Mouse (Mus musculus): ENCODE measurements at regions not wholly inside any gene's neighbourhood (a gene's known extent, or its start where the extent isn't known, plus 50 kb on each side); places are given as distances from the start of the nearest gene placed in this dataset.

DNA sequence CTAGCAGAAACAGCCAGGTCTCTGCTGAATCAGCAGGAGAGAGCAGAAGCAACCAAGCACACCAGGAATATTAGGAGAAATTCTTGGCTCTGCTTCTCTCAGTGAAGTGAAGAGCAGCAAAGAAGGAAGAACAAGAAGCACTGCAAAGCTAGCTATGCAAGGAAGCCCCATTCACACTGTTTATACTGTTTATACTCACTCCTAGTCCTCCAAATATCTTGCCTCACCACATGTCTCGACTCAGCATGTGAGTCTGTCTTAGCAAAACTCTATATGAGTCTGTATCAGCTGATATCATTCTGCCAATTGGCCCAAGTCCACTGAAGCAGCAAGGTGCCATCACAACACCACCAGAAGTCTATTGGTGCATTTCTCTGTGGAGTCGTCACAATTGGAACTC is 765.1 kb upstream of the Pabpc4l start:
- DNase-seq (ENCODE audit: low spot score) = no peak
- WGBS = 71% methylated on average over 2 of the region's 2 CpGs
- TF ChIP-seq CTCF (IDR thresholded peaks at IDR 0.05; ENCODE audit: low read depth) = no peak

DNA sequence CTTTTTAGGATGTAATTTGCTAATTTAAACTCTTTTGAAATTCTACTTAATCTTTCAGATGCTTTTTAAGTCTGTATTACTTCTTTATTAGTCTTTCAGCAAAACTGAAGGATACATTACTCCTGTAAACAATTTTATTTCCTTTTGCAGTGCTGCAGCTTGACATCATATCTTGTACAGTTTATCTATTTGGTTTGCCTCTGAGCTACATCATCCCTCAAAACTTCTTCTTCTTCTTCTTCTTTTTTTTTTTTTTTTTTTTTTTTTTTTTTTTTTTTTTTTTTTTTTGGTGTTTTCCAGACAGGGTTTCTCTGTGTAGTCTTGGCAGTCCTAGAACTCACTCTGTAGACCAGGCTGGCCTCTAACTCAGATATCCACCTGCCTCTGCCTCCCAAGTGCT is 749.6 kb upstream of the Pabpc4l start:
- TF ChIP-seq CTCF (IDR thresholded peaks at IDR 0.05; ENCODE audit: low read depth) = no peak
- no peak for ATAC-seq
- no peak overlapping the region for H3K4me2 ChIP-seq (ENCODE audit: low read depth, low read length)
- no peak overlapping the region for H3K4me3 ChIP-seq (ENCODE audit: low read length)
- no peaks in the 10 kb centered on the region for H3K36me3 ChIP-seq (ENCODE audit: insufficient read depth, low read length)
- H3K9me3 ChIP-seq (ENCODE audit: low read length) = no peaks in the 10 kb centered on the region
- no peaks in the 10 kb centered on the region for H3K4me1 ChIP-seq (ENCODE audit: insufficient read depth, low read length)
- no peaks in the 10 kb centered on the region for H3K27me3 ChIP-seq (ENCODE audit: insufficient read depth, low read length)
- DNase-seq (ENCODE audit: low spot score) = no peak
- H3K27ac ChIP-seq = no peak overlapping the region
- H3K9ac ChIP-seq (replicated peaks; ENCODE audit: low read length) = no peak overlapping the region

More for the DNA sequence above, 765.1 kb upstream of the Pabpc4l start:
- no peak for ATAC-seq
- no peak overlapping the region for H3K4me3 ChIP-seq (ENCODE audit: low read length)
- no peaks in the 10 kb centered on the region for H3K4me1 ChIP-seq (ENCODE audit: insufficient read depth, low read length)
- no peaks in the 10 kb centered on the region for H3K9me3 ChIP-seq (ENCODE audit: low read length)
- H3K4me2 ChIP-seq (ENCODE audit: low read depth, low read length) = no peak overlapping the region
- H3K27ac ChIP-seq = no peak overlapping the region
- no peaks in the 10 kb centered on the region for H3K36me3 ChIP-seq (ENCODE audit: insufficient read depth, low read length)
- H3K9ac ChIP-seq (replicated peaks; ENCODE audit: low read length) = no peak overlapping the region
- no peaks in the 10 kb centered on the region for H3K27me3 ChIP-seq (ENCODE audit: insufficient read depth, low read length)

DNA sequence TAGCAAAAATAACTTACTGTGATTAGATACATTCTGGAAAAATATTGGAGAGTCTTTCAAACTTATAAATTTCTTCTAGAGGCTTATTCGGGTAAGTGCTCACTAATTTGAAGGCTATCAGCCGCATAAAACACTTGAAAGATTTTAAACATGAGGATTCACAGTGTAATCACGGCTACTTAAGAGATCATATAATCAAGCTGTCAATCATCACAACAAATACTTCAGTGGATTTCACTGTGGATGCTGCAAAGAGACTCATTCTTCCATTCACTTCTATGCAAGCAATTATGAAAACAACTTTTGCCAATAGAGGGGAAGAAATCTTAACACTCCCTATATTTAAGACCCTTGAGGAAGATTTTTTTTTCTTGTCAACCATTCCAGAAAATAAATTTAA is 736.2 kb upstream of the Pabpc4l start:
- no peaks in the 10 kb centered on the region for H3K36me3 ChIP-seq (ENCODE audit: insufficient read depth, low read length)
- no peak overlapping the region for H3K4me2 ChIP-seq (ENCODE audit: low read depth, low read length)
- no peak for DNase-seq (ENCODE audit: low spot score)
- no peak overlapping the region for H3K4me3 ChIP-seq (ENCODE audit: low read length)
- no peak overlapping the region for H3K9ac ChIP-seq (replicated peaks; ENCODE audit: low read length)
- no peak overlapping the region for H3K27ac ChIP-seq
- no peaks in the 10 kb centered on the region for H3K9me3 ChIP-seq (ENCODE audit: low read length)
- ATAC-seq = no peak
- H3K4me1 ChIP-seq (ENCODE audit: insufficient read depth, low read length) = no peaks in the 10 kb centered on the region
- H3K27me3 ChIP-seq (ENCODE audit: insufficient read depth, low read length) = no peaks in the 10 kb centered on the region
- WGBS = 73% methylated on average over 3 of the region's 3 CpGs
- TF ChIP-seq CTCF (IDR thresholded peaks at IDR 0.05; ENCODE audit: low read depth) = no peak

DNA sequence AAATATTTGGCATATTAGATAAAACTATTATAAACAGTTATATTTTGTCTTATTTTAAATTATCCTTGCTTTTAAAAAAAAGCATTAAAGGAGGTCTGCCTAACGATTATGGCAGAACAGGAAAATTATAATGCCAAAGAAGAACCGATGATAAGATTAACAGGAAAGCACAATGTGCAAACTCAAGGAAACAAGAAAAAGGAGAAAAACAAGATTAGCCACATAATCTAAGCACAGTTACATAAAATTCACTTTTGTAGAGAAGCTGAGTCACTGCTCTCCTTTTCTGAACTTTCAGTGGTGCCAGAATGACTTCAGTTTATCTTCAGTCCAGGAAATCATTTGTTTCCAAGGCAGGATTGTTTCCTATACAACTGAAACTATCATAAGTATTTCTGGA is 734.7 kb upstream of the Pabpc4l start:
- 94% methylated on average over 2 of the region's 2 CpGs for WGBS
- no peak for ATAC-seq
- Histone ChIP-seq H3K27me3 (ENCODE audit: insufficient read depth, low read length) (no peaks in the 10 kb centered on the region), H3K9me3 (ENCODE audit: low read length) (no peaks in the 10 kb centered on the region), H3K4me2 (ENCODE audit: low read depth, low read length) (no peak overlapping the region), H3K9ac (replicated peaks; ENCODE audit: low read length) (no peak overlapping the region), H3K4me1 (ENCODE audit: insufficient read depth, low read length) (no peaks in the 10 kb centered on the region), H3K36me3 (ENCODE audit: insufficient read depth, low read length) (no peaks in the 10 kb centered on the region), H3K27ac (no peak overlapping the region), H3K4me3 (ENCODE audit: low read length) (no peak overlapping the region)
- DNase-seq (ENCODE audit: low spot score) = no peak
- TF ChIP-seq CTCF (IDR thresholded peaks at IDR 0.05; ENCODE audit: low read depth) = no peak

DNA sequence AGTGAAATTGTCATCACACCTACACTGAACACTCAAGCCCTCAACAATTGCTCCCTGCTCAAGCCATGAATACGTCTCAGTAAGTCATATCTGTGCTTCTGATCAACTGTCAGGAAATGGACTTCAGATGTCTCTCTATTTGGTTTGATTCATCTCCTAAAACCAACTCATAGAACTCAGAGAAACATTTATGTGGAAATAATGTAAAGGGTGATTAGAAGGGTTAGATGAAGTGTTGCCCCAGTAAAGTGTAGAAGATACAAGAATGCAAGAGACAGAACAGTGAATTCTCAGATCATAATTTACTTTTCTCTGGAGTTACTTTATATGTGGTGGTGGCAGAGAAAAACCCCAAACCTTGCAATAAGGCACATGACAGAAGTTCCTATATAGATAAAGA is 732.4 kb upstream of the Pabpc4l start:
- Histone ChIP-seq H3K36me3 (ENCODE audit: insufficient read depth, low read length) (no peaks in the 10 kb centered on the region), H3K27me3 (ENCODE audit: insufficient read depth, low read length) (no peaks in the 10 kb centered on the region), H3K4me3 (ENCODE audit: low read length) (no peak overlapping the region), H3K9me3 (ENCODE audit: low read length) (no peaks in the 10 kb centered on the region), H3K4me2 (ENCODE audit: low read depth, low read length) (no peak overlapping the region), H3K4me1 (ENCODE audit: insufficient read depth, low read length) (no peaks in the 10 kb centered on the region), H3K9ac (replicated peaks; ENCODE audit: low read length) (no peak overlapping the region), H3K27ac (no peak overlapping the region)
- no peak for TF ChIP-seq CTCF (IDR thresholded peaks at IDR 0.05; ENCODE audit: low read depth)
- no peak for ATAC-seq
- no peak for DNase-seq (ENCODE audit: low spot score)
- 87% methylated on average over 1 of the region's 1 CpGs for WGBS

Data from hindbrain, postnatal 0 days (tissue).